Mouse (Mus musculus) myocyte (in vitro differentiated cells): ENCODE measurements around the gene Rabgef1.

ENCODE experiments used
- MAX ChIP-seq: IDR thresholded peaks from one replicate; pipeline ENCODE4 v1.6.1; 2011; ENCODE audit warnings: low read depth, mild to moderate bottlenecking, control low read depth
- POLR2A ChIP-seq: IDR thresholded peaks from one replicate; pipeline ENCODE4 v1.6.1; 2011; ENCODE audit warnings: low read depth, mild to moderate bottlenecking, control low read depth, moderate library complexity; ENCODE audit not compliant: insufficient read length
- TCF12 ChIP-seq: IDR thresholded peaks from one replicate; pipeline ENCODE4 v1.6.1; 2011; ENCODE audit warnings: mild to moderate bottlenecking, control low read depth; ENCODE audit not compliant: poor library complexity, insufficient read depth, severe bottlenecking

- TF ChIP-seq POLR2A (no peak), TCF12 (no peak), MAX (no peak)
Measured at GRCm38 (mm10) chr5:130221760-130222145, 50.2 kb downstream of the Rabgef1 start.
